Mouse (Mus musculus): ENCODE data around the gene Gas6. TPM values are rescaled to one million over a fixed set of nuclear protein-coding genes. Genes with fewer than 3 reads are reported as not detected.

The Gas6 gene
- 99.3 and 166 TPM in 2 replicates for total RNA-seq (2021)
- long read RNA-seq, transcript Gas6-201 (15 exons, 2,548 nt), result major isoform, 94 of 123 reads
- long read RNA-seq, partial matches to known transcripts, result 20 of 123 reads
- long read RNA-seq, other reads (novel, unspliced or antisense), result 9 of 123 reads

GRCm38 (mm10) chr8:13493858-13494631 lies at the start of gene Gas6:
Gas6 (minus strand) TSS chr8:13494490.
- DNase-seq, result peak; percentile 81

GRCm38 (mm10) chr8:13541526-13541925 lies 47.2 kb upstream of the Gas6 start:
- DNase-seq, result no peak

- no peak for DNase-seq
Observed at GRCm38 (mm10) chr8:13540122-13540521, 45.8 kb upstream of the Gas6 start.

- DNase-seq, result no peak
Observed at GRCm38 (mm10) chr8:13538821-13539220, 44.5 kb upstream of the Gas6 start.

- no peak for DNase-seq
Observed at GRCm38 (mm10) chr8:13537102-13537501, 42.8 kb upstream of the Gas6 start.

- no peak for DNase-seq
Observed at GRCm38 (mm10) chr8:13533123-13533522, 38.8 kb upstream of the Gas6 start.

GRCm38 (mm10) chr8:13531602-13532171 lies 37.4 kb upstream of the Gas6 start:
- no peak for DNase-seq

- peak; percentile 92 for DNase-seq
Observed at GRCm38 (mm10) chr8:13530941-13531340, 36.7 kb upstream of the Gas6 start.

- DNase-seq, result no peak
Observed at GRCm38 (mm10) chr8:13530401-13530800, 36.1 kb upstream of the Gas6 start.

- DNase-seq, result peak; percentile 74
Observed at GRCm38 (mm10) chr8:13529891-13530316, 35.6 kb upstream of the Gas6 start.

- DNase-seq, result no peak
Observed at GRCm38 (mm10) chr8:13529011-13529840, 34.9 kb upstream of the Gas6 start.

- no peak for DNase-seq
Observed at GRCm38 (mm10) chr8:13521392-13521791, 27.1 kb upstream of the Gas6 start.

GRCm38 (mm10) chr8:13520349-13520748 lies 26.1 kb upstream of the Gas6 start:
- DNase-seq, result no peak

GRCm38 (mm10) chr8:13519503-13519902 lies 25.2 kb upstream of the Gas6 start:
- DNase-seq, result no peak

- no peak for DNase-seq
Observed at GRCm38 (mm10) chr8:13517284-13517781, 23.0 kb upstream of the Gas6 start.

- DNase-seq, result no peak
Observed at GRCm38 (mm10) chr8:13516728-13517127, 22.4 kb upstream of the Gas6 start.

- DNase-seq, result peak; percentile 69
Observed at GRCm38 (mm10) chr8:13516011-13516442, 21.7 kb upstream of the Gas6 start.

GRCm38 (mm10) chr8:13513556-13514370 lies 19.5 kb upstream of the Gas6 start:
- no peak for DNase-seq

- DNase-seq, result no peak
Observed at GRCm38 (mm10) chr8:13512677-13513076, 18.4 kb upstream of the Gas6 start.

GRCm38 (mm10) chr8:13512016-13512415 lies 17.7 kb upstream of the Gas6 start:
- no peak for DNase-seq

GRCm38 (mm10) chr8:13507284-13507937 lies 13.1 kb upstream of the Gas6 start:
- DNase-seq, result no peak

Data from adrenal gland, postnatal 25 days (tissue).